Mouse (Mus musculus) heart, postnatal 0 days (tissue): ENCODE measurements around the gene Cdon.

Source experiments
- CTCF ChIP-seq: IDR thresholded peaks from 2 replicates; pipeline ENCODE4 v1.5.1; 2016; ENCODE audit warnings: antibody characterized with exemption, control low read depth, low read depth
- EP300 ChIP-seq: IDR thresholded peaks from 2 replicates; pipeline ENCODE4 v1.6.1; 2016; ENCODE audit warnings: antibody characterized with exemption, low read depth

DNA sequence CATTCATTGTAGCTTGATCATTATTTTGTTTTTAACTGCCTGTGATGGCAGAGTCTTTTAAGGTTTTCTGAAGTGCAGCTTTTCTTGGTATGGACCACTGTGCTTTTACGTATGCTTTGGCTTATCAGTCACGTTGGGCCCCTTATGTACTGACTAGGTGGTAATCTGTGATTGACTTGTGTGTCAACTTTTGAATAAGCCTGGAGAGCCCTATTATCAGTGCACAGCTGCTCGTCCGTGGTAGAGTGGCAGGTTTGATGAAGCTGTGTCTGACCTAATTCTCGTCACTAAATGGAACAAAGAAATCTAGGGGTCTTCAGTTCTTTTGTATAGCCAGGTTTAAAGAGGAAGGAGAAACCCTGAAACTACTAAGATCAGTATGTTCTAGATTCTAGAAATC is 21.5 kb downstream of the Cdon start:
- TF ChIP-seq CTCF (no peak), EP300 (no peak)
